Mouse (Mus musculus): Measurements from ENCODE around the gene Wdr75.

The Wdr75 gene

DNA sequence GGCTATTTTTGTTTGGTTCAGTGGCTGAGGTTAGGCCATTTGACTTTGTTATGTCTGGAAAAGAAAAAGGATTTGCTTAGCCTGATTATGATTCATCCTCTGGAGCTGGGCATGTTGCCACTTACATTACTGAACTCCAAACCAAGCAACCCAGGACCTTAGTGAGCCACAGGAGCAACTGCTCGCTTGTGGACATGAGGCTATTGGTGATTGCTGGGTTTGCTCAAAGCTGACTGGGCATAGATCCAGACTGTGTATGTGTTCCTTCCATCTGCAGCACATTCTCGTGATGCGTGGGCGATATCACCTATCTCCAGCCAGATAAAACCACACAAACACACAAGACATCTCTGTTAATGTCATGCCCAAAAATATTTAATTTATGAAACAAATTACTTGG lies 42.8 kb downstream of the Wdr75 start:
- DNase-seq (ENCODE audit: low read depth, low spot score): no peak

- DNase-seq (ENCODE audit: low read depth, low spot score): no peak
These were observed 43.3 kb downstream of the Wdr75 start for GRCm38 (mm10) chr1:45838271-45838670.

GRCm38 (mm10) chr1:45845466-45845865 lies 50.5 kb downstream of the Wdr75 start:
- no peak for DNase-seq (ENCODE audit: low read depth, low spot score)

DNA sequence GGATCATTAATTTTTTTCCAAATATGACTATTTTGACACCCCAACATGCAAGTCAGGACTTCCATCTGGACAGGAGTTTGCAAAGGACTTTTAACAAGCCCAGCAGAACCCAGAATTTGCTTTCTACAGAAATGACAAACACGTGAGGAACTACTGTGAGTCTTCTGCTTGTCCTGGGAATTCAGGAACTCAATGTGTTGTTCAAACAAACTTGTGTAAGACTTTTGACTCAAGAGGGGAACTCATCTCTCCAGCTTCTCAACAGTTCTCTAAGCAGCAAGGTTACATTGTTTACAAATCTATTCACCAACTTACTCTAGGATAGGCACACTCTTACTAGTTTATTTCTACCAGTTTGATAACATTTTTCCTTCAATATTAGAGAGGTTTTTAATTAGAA lies 63.1 kb downstream of the Wdr75 start:
- no peak for DNase-seq (ENCODE audit: low read depth, low spot score)

GRCm38 (mm10) chr1:45860349-45860748 lies 65.4 kb downstream of the Wdr75 start:
- DNase-seq (ENCODE audit: low read depth, low spot score): no peak

GRCm38 (mm10) chr1:45861162-45861561 lies 66.2 kb downstream of the Wdr75 start:
- no peak for DNase-seq (ENCODE audit: low read depth, low spot score)

DNA sequence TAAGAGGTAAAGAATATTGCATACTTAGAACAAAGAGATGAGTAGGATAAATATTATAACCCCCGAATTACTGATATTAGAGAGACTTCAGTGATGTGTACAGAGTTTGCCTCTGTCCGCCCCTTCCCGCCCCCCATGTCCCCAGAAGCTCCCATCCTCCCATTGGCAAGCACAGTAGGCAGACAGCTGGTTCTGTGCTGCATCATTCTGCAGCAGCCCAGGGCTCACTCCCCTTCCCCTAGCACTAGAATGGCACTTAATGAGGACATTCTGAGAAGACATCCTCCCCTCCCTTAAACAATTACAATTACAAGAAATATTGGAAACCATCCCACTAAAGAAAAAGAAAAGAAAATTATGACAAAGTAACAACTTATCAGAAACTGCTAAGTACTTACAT lies 68.7 kb downstream of the Wdr75 start:
- DNase-seq (ENCODE audit: low read depth, low spot score): no peak

DNA sequence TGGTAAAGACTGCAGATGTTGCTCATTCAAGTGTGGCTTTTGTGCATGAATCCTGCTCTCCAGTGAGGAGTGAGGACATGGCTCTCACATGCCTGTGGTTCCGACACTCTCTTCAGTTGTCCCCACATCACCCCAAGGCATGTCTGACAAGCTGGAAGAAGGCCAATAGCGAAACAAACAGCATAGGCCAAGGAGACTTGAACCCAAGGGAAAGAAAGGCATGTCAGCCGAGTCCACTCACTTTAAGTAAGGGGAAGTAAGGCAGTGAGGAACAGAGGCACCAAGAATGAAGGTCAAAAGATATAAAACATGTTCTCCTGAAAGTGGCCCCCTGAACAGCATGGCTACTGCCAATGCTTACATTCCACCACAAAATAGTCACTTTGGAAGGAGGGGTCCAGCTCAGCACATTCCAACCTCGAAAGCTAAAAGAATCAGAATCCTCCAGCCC lies 69.6 kb downstream of the Wdr75 start:
- DNase-seq (ENCODE audit: low read depth, low spot score): no peak

- no peak for DNase-seq (ENCODE audit: low read depth, low spot score)
These were observed 70.3 kb downstream of the Wdr75 start for GRCm38 (mm10) chr1:45865316-45865715.

DNA sequence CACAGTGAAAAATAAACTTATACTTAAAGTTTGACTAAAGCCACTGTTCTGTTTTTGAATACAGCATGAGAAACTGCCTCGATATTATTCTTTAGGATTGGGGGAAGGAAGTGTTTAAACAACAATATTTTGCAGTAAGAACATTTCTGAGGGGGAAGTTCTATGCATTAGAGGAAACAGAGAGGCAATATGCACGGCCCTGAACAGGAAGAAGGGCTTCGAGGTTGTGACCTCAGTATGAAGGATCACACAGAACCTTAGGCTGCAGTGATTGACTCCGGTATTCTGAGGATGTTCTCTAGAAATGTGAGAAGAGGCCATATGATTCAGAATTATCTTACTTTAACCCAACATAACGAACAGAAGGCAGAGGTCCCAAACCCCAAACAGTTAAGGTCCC lies 70.8 kb downstream of the Wdr75 start:
- DNase-seq (ENCODE audit: low read depth, low spot score): no peak

DNA sequence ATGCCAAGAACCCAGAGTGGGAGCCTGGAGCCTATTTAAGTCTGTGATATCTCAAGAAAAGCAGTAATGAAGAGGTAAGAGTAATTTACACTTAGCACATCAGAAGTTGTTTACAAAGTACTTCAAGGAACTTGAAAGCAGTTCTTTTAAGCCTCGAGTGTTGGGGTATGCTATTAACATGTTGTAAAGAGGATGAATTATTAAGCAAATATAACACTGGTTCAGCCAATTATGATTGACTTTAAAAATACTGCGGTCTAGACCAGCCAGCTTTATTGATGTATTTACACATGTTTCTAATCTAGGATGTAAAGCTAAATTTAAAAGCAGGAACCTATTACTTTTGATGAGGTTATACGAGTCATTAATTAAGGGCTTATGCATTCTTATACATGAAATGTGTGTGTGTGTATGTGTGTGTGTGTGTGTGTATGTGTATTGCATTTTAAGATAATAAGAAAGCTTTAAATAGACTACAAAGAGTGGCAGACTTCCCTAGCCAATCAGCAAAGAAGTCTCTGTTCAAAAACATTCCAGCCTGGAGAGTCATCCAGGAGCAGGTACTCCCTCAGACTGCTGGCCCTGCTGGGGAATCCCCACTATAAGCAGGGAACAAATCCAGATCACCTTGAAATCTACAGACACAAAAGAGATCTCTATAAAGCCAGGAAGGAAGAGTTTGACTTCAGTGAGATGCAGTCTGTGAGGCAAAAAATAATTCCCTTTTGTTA lies 71.5 kb downstream of the Wdr75 start:
- no peak for DNase-seq (ENCODE audit: low read depth, low spot score)

DNA sequence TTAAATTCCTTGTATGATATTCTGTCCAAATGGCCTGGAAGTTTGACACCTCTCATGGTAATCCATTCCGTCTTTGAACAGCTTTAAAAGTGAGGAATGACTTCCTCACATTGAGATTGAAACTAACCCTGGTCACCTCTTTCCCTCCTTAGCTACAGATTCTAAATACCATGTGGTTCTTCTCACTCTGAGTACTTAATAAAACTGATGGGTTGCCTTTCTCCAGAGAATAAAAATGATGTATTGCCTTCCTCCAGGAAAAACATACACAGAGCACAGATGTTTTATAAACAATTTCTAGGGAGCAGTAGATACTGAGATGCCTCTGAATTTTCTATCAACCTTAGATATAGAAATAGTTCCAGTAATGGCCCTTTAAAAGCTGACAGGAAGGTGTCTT lies 73.1 kb downstream of the Wdr75 start:
- no peak for DNase-seq (ENCODE audit: low read depth, low spot score)

DNA sequence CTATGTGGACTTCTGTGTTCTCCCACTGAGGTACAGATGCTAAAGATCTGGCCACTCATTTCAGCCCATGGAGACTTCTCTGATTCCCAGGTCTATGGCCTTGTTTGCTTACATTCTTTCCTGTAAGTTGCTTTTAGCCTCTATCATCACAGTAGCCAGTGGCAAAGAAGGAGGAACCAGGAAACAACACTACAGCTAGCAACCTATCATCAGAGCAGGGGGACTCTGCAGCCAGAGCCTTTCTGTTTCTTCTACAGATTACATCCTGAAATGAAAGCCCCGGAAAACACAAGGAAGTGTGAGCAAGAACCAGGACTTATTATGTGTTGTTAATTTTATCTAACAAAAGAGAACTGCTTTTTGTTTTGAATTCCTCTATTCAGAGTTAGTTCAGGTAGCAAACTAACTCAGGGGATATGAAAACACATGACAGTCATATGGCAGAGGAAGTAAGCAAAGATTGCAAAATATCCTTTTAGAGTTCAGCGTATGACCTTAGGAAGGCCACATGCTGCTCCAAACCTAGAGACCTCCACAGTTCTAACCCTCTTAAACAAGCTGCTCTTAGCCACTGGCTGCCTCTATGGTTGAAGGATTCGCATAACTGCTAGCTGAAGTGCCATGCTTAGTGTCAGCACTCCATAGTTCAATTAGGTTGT lies 73.6 kb downstream of the Wdr75 start:
- DNase-seq (ENCODE audit: low read depth, low spot score): no peak

All from R1 (cell line).